Mouse (Mus musculus) ES-Bruce4 (cell line): ENCODE data around the gene Sik3. TPM values are rescaled to one million over a fixed set of nuclear protein-coding genes. Genes with fewer than 3 reads are reported as not detected.

Source experiments
- H3K27ac ChIP-seq: 2 replicates; pipeline ENCODE4 v1.5.1; 2012; ENCODE audit warnings: low read length, inconsistent platforms; ENCODE audit not compliant: insufficient read depth
- H3K27me3 ChIP-seq: 2 replicates; pipeline ENCODE4 v1.6.1; 2012; ENCODE audit warnings: mild to moderate bottlenecking, low read length, inconsistent platforms; ENCODE audit not compliant: control insufficient read depth, poor library complexity, insufficient read depth, severe bottlenecking
- H3K36me3 ChIP-seq: 2 replicates; pipeline ENCODE4 v1.6.1; 2012; ENCODE audit warnings: inconsistent platforms, mild to moderate bottlenecking, low read length, moderate library complexity; ENCODE audit not compliant: control insufficient read depth, poor library complexity, insufficient read depth, severe bottlenecking
- H3K4me1 ChIP-seq: one replicate; pipeline ENCODE4 v1.8.1; 2011; ENCODE audit warnings: low read length; ENCODE audit not compliant: control insufficient read depth, insufficient read depth
- H3K4me3 ChIP-seq: 2 replicates; pipeline ENCODE4 v1.5.1; 2011; ENCODE audit warnings: low read depth, mild to moderate bottlenecking, low read length
- H3K9ac ChIP-seq: 2 replicates; pipeline ENCODE4 v1.6.1; 2012; ENCODE audit warnings: low read depth, mild to moderate bottlenecking, inconsistent platforms; ENCODE audit not compliant: poor library complexity, severe bottlenecking
- H3K9me3 ChIP-seq: replicated peaks from 2 replicates; pipeline ENCODE4 v1.6.1; 2012; ENCODE audit warnings: mild to moderate bottlenecking, low read length, inconsistent platforms; ENCODE audit not compliant: control insufficient read depth, poor library complexity, insufficient read depth, severe bottlenecking
- CTCF ChIP-seq: IDR thresholded peaks from one replicate; pipeline ENCODE4 v1.8.1; 2011; ENCODE audit warnings: low read depth, low read length
- EP300 ChIP-seq: IDR thresholded peaks from 2 replicates; pipeline ENCODE4 v1.6.1; 2011; ENCODE audit warnings: low read depth, low read length; ENCODE audit not compliant: insufficient read depth
- POLR2A ChIP-seq: IDR thresholded peaks from one replicate; pipeline ENCODE4 v1.8.1; 2011; ENCODE audit warnings: low read length; ENCODE audit not compliant: insufficient read depth
- polyA plus RNA-seq: library from polyadenylated mRNA; stranded (reverse); fragments of >200 nt; gene quantifications from 2 replicates; pipeline ENCODE4 v1.2.4, GENCODE M21; 2011; ENCODE audit warnings: low read depth; ENCODE audit not compliant: missing spikeins, insufficient read depth, insufficient read length

Gene Sik3
- polyA plus RNA-seq, 1 experiment = 23.2 TPM

DNA sequence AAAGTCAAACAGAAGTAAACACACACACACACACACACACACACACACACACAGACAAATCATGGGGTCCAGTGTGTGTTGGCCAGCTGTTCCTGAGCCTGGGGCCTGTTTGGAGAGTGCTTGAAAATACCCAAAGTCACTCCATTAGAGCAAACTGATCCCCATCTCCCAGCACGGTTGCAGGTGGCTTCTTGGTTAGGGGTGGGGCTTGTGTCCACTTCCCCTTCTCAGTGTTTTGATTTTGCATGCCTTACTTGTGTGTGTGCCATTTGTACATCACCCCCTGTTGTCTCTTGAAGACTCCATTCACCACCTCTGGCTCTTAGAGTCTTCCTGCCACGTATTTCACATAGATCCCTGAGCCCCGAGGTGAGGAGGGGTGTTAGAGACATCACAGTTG is 45.4 kb downstream of the Sik3 start:
- H3K9me3 ChIP-seq = no peaks in the 10 kb centered on the region
- no peak overlapping the region for H3K27ac ChIP-seq
- TF ChIP-seq EP300 (no peak), POLR2A (no peak), CTCF (no peak)
- no peak overlapping the region for H3K4me3 ChIP-seq
- H3K27me3 ChIP-seq = no peaks in the 10 kb centered on the region
- peaks cover 6% of the 10 kb centered on the region for H3K4me1 ChIP-seq
- H3K9ac ChIP-seq = no peak overlapping the region
- no peaks in the 10 kb centered on the region for H3K36me3 ChIP-seq

DNA sequence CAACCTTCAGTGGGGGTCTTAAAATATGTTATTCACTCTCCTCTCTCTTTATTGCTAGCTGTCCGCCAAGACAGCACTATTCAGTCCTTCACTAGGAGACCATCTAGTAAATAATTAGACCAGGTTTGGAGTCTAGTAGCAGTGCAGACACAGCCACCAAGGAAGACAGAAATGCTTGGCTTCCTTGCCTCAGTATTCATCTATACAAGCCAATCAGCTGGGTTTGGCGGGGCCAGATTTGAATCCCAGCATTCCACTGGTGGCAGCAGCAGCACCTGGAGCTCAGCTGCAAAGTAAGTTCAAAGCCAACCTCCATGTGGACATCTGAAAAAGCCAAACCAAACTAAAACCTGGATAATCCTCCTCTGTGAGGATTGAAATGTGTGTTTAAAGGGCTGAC is 47.6 kb downstream of the Sik3 start:
- no peak overlapping the region for H3K4me3 ChIP-seq
- no peak for TF ChIP-seq POLR2A
- TF ChIP-seq EP300 = no peak
- no peak for TF ChIP-seq CTCF
- no peak overlapping the region for H3K27ac ChIP-seq
- no peaks in the 10 kb centered on the region for H3K9me3 ChIP-seq
- no peaks in the 10 kb centered on the region for H3K27me3 ChIP-seq
- H3K4me1 ChIP-seq = peaks cover 6% of the 10 kb centered on the region
- no peaks in the 10 kb centered on the region for H3K36me3 ChIP-seq
- no peak overlapping the region for H3K9ac ChIP-seq

- H3K9ac ChIP-seq = no peak overlapping the region
- no peak overlapping the region for H3K4me3 ChIP-seq
- TF ChIP-seq EP300 (no peak), POLR2A (no peak), CTCF (no peak)
- H3K9me3 ChIP-seq = no peaks in the 10 kb centered on the region
- H3K4me1 ChIP-seq = no peaks in the 10 kb centered on the region
- no peak overlapping the region for H3K27ac ChIP-seq
- H3K36me3 ChIP-seq = no peaks in the 10 kb centered on the region
- no peaks in the 10 kb centered on the region for H3K27me3 ChIP-seq
Measured at GRCm38 (mm10) chr9:46061696-46062425, 49.2 kb downstream of the Sik3 start.

DNA sequence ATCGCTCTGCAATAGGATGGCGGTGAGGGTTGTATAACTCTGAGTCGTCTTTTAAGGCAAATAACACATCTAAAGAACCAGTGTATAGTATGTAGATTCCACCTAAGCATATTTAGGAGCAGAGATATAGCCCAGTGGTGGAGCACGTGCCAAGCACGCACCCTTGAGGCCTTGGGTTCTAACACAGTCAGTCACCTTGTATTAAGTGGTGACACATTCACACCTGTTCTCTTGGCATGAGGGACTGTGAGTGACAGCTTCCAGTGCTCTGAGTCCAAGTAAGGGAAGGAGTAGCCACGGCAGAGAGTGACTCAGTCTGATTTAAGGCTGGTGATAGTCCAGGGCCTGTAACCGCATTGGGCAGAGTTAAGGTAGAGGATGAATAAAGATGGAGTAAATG is 51.7 kb downstream of the Sik3 start:
- TF ChIP-seq POLR2A = no peak
- TF ChIP-seq CTCF = no peak
- TF ChIP-seq EP300 = no peak
- H3K27ac ChIP-seq = no peak overlapping the region
- H3K4me1 ChIP-seq = peaks cover 2% of the 10 kb centered on the region
- H3K9me3 ChIP-seq = no peaks in the 10 kb centered on the region
- H3K27me3 ChIP-seq = no peaks in the 10 kb centered on the region
- H3K36me3 ChIP-seq = no peaks in the 10 kb centered on the region
- H3K9ac ChIP-seq = no peak overlapping the region
- H3K4me3 ChIP-seq = no peak overlapping the region

GRCm38 (mm10) chr9:46066711-46067110 is 54.1 kb downstream of the Sik3 start:
- Histone ChIP-seq H3K4me1 (peaks cover 2% of the 10 kb centered on the region), H3K27ac (no peak overlapping the region)

DNA sequence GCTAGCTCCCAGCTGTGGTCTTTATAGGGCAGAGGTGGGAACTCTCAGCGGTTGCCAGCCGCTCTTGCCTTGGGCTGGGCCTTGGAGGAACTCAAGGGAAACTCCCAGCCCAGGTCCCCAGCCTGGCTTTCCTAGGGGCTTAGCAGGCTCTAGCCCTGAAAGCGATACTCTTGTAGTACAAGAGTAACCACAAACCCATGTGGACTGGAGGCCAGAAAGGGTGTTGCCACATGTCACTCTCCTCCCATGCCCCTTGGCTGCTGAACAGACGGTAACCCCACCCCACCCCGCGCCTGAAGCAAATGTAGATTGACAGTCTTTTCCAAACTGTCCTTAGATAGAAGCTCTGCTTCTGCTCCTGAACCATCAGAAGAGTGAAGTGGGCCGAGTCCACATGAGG is 55.1 kb downstream of the Sik3 start:
- no peaks in the 10 kb centered on the region for H3K36me3 ChIP-seq
- H3K9ac ChIP-seq = no peak overlapping the region
- H3K9me3 ChIP-seq = no peaks in the 10 kb centered on the region
- no peaks in the 10 kb centered on the region for H3K27me3 ChIP-seq
- no peak overlapping the region for H3K27ac ChIP-seq
- no peak overlapping the region for H3K4me3 ChIP-seq
- TF ChIP-seq EP300 (peak; percentile 70; the same call in 1 of the 2 replicates), POLR2A (no peak)
- peaks cover 2% of the 10 kb centered on the region for H3K4me1 ChIP-seq

More at GRCm38 (mm10) chr9:46066711-46067110, 54.1 kb downstream of the Sik3 start:
- Histone ChIP-seq H3K27me3 (no peaks in the 10 kb centered on the region), H3K4me3 (no peak overlapping the region), H3K9me3 (no peaks in the 10 kb centered on the region), H3K9ac (no peak overlapping the region), H3K36me3 (no peaks in the 10 kb centered on the region)
- no peak for TF ChIP-seq POLR2A
- TF ChIP-seq EP300 = no peak
- TF ChIP-seq CTCF = no peak
